Mouse (Mus musculus) cortical plate, adult 2 months (tissue): ENCODE results near the gene Emg1.

Experiments
- CTCF ChIP-seq: fragments of 200-500 bp; IDR thresholded peaks from 2 replicates; pipeline ENCODE4 v1.5.1; 2011; ENCODE audit warnings: mild to moderate bottlenecking, control low read depth, low read length; ENCODE audit not compliant: insufficient read depth; ENCODE audit errors: extremely low read depth
- POLR2A ChIP-seq: fragments of 200-500 bp; IDR thresholded peaks from 2 replicates; pipeline ENCODE4 v1.6.1; 2011; ENCODE audit warnings: mild to moderate bottlenecking, low read length, control low read depth; ENCODE audit not compliant: insufficient read depth; ENCODE audit errors: extremely low read depth

DNA sequence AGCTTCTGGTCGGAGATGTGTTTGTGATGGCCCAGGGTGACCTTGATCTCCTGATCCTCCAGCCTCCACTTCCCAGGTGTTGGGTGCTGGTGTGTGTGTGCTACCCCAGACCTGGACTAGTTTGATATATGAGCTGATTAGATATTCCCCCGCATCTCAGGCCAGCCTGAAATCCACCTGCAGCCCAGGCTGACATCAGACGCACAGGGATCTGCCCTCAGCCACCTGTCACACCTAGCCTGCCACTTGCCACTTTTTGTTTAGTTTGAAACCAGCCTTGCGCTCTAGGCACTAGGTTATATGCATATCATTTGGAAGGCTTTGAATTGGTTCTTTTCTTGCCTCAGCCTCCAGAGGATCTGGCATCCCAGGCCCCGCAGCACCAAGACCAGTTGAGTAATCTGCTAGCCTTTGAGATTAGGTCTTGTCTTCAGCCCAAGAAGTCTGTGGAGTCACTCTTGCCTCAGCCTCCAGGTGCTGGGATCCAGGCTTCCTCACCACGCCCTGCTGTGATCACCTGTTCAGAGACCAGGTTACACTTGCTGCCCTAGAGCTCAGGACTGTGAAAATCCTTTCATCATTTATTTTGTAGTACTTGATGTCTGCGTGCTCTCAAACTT lies 41.6 kb downstream of the Emg1 start:
- TF ChIP-seq POLR2A (no peak), CTCF (no peak)
